Mouse (Mus musculus) cerebellum, postnatal 4 days (tissue): ENCODE data around the gene 4921524J17Rik.

Experiments
- DNase-seq, 2 experiments: peaks; one replicate each; pipeline ENCODE4 v3.0.0; 2022; ENCODE audit warnings: low spot score in 2 of 2, mixed read lengths in 1 of 2

4921524J17Rik gene

DNA sequence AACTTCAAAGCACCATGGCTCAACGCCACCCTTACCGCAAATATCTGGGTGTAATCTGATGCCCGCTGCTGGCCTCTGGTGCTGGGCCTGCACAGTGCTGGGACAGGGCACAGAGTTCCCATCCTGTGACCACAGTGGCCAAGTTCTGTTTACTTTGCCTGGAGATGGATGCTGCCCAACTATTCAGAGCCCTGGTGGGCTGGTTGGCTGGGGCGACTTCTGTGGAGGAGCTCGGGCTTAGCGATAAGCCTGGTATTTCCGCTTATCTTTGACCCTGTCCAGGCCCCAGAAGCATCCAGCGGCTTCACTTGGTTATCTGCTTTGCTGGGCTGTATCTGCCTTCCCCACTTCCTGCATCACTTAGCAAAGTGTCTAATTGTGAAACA, 51.8 kb downstream of the 4921524J17Rik start:
- no peak for DNase-seq

DNA sequence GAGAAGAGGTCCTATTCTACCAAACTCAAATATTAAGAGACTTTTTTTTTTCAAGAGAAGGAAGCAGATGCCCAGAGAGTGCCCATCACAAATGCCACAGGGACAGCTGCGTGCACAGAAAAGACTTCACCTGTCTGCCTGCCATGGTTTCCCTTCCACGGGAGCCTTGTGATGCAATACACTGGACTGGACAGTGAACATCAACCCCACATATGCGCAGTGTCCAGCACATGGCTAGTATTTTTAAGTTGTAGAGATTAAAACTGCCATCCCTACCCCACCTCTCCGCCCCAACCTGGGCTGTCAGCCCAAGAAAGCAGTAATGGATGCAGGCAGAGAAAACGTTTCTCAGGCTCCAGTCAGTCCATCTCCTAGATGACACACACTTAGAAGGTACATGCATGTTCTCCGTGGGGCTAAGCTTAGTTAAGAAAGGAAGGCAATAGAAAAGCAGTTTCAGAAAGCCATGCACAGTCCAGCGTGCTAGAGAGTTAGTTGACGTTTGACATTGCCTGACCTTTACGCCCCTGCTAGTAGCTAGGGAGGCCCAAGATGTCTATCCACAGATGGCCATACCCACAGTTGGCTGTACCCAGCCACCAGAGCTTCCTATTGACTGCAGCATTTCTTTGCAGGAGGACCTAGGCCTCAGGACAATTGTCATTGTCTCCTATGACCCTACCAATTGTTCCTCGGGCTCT, 52.4 kb downstream of the 4921524J17Rik start:
- DNase-seq = no peak

DNA sequence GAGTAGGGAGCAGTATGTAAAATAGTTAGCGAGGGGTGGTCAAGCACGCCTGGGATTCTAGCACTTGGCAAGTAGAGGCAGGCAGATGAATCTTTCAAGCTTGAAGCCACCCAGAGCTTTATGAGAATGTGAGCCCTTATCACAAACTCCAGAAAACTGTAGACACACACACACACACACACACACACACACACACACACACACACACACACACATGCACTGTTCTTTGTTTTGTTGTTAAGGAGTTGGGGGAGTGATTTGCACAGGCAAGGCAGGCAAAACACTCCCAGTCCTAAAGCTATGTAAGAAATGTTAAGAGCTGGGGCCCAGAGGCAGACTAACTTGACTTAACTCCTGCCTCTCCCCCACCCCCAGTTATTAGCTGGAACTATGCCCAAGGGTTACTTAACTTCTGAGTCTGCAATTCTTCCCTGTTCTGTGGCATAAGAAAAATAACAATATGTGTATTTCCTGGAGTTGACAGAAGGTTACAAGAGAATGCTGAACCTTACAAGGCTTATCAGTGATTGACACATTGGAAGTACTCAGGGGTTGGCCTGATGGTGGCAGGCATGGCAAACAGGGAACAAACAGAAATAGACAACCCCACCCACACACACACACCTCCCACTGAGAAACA, 53.4 kb downstream of the 4921524J17Rik start:
- DNase-seq = no peak

DNA sequence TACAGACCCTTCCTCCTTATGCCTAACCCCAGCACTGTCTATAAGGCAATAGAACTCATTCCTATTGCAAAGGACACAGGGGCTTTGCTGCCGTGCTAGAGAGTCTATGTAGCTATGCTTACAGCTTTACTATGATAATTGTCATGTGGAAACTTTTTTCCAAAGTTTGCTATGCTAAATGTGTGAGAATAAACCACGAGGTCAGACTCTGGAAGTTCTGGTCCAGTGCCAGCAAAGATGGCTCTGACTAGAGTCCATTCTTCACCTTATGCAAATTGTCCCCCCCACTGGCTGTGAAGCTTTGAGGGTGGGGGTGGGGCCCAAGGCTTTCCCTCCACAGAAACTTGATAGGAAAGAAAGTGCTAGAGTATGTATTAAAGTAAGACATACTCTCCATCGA, 56.1 kb downstream of the 4921524J17Rik start:
- no peak for DNase-seq

DNA sequence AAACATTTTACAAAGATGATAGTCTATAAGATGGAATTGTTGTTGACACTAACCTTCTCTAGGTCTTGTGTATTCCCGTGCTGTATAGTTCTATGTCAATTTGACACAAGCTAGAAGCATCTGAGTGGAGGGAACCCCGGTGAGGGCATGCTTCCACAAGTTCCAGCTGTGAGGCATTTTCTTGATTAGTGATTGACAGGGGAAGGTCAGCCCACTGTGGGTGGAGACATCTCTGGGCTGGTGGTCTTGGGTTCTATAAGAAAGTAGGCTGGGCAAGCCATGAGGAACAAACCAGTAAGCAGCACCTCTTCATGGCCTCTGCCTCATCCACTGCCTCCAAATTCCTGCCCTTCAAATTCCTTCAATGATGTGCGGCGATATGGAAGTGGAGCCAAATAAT, 58.3 kb downstream of the 4921524J17Rik start:
- no peak for DNase-seq

DNA sequence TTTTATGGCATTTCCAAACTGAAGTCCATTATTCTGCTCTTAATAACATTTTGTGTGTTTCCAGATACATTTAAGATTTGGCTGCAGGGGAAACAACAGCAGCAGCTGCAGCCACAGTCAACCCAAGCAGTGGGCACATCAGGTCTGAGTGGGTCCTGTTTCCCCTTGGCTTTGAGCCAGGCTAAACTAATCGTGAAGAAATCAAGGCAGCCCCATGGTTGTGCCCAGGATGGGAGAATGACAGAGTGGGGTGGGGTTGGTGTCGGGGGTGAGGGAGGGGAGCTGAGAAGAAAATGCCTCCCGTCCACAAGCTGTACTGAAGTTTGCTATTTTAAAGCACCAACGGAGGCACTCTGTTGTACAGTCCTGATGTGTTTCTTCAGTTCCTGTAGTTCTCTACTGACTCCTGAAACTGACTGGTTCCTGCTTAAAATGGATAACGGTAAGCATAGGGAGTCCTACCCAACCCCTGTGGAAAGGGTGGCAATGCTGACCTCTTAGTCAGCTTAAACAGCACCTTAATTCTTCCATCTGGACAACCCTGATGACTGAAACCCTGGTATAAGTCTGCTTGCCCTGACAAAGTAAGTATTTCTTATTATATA, 59.1 kb downstream of the 4921524J17Rik start:
- no peak for DNase-seq

DNA sequence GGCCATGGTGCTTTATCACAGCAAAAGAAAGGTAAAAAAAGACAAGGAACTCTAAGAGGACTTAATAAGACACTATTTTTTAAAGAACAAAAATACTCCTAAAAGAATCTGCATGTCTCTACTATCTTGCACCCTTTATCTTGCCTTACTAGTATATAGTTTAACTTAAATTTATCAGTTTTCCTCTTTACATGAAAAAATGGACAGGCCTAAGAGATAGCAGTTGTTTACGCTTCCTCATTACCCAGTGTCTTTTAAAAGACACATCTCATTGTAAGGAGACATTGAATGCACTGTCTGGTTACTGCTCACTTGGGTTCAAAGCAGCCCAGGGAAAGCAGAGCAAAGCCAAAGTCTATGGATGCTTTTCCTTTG, 60.2 kb downstream of the 4921524J17Rik start:
- no peak for DNase-seq

DNA sequence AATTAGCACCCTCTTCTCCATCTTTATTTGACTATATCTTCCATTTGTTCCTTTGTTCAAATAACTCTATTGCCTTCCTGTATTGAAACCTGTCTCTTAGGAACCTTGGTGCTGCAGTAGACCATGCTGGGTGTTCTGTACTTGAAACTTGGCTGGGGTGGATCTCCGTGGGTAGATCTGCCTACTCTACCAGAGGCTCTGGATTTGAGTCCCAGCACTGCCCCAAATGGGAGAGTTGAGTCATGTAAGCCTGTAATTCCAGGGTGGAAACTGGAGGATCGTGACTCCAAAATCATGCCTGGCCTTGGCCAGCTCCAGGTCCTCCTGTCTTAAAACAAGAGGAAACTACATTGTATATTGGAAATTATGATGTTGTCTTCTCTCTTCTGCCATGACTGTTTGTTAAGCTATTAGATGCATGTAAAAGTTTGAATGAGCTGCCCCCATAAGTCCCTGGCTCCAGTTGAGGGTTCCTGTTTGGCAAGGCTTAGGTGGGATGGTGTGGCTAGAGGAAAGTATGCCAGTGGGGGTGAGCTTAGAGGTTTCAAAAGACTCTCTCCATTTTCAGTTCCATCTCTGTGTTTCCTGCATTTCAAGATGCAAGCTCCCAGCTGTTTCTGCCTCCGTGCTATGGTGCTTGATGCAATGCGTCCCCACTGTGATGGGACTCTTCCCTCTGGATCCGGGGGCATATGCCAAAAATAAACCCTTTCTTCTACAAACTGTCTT, 60.7 kb downstream of the 4921524J17Rik start:
- no peak for DNase-seq

DNA sequence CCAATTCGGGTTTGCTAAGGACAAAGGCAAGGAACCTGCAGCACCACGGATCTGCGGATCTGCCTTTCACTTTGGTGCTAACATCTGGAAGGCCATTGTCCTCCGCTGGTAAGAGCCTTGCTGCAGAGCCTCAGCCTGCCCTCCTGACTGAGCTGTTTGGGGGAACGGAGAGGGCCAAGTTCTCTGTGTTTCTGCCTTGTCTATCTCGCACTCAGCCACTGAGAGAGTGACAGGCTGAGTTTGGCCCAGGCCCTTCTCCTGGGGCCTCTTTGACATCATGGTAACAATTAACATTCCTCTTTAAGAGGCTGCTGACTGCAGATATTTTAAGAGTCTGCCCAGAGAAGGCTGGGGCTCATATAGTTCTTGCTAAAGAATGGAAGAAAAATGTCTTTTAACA, 67.5 kb downstream of the 4921524J17Rik start:
- no peak for DNase-seq

DNA sequence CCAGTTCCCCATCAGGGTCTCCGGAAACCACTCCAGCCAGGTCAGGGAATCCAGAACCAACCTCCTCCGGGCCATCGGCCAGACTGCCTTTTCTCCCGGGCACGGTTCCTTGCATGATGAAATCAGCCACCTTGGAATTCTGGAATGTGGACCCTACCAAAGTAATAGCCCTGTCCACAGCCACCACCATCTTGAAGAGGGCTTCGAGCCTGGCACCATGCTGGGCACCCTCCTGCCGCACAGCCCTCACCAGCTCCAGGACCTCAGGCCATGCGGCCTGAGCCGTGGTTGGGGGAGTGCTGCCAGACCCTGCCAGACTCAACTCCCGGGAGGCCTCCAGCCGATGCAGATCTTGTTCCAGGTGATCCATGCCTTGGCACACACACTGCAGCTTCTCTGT, 68.0 kb downstream of the 4921524J17Rik start:
- no peak for DNase-seq

DNA sequence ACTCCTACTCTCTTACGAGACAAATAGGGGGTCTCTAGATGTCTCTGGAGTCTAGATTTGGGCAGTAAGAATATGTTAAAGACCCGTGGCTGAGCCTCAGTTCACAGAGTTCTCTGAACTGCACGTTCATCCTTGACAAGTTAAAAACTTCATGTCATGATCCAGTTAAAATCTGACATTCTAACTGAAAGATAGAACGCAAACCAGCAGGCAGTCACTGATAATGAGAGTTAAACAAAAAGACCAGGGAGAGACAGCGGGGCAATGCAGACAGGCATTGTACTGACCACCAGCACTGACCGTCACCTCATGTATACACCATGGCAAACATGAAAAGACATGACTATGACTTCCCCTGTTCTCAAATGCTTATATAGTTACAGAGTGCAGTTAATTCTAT, 69.2 kb downstream of the 4921524J17Rik start:
- no peak for DNase-seq

DNA sequence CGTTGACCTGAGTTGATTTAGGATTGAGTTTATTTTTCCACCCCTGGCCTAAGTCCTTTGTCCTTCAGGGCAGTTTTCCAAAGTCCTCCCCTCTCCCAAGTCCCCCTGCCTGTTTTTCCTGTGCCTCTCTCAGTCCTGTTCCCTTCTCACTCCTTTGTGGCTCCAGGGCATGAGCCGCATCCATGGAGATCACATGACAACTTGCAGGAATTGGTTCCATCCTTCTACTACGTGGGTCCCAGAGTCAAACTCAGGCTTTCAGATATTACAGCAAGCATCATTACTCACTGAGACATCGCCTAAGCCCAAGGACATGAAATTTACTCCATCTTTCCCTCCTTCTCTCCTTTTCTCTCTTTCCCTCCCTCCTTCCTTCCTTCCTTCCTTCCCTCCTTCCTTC, 70.4 kb downstream of the 4921524J17Rik start:
- DNase-seq = no peak
